Mouse (Mus musculus) kidney, embryonic 15.5 days (tissue): ENCODE data around the gene Usp3. TPM values are rescaled to one million over a fixed set of nuclear protein-coding genes. Genes with fewer than 3 reads are reported as not detected.

ENCODE experiments used
- ATAC-seq: fragments of 200-750 bp; cut with Nextera tagmentation; replicated peaks from 2 replicates; pipeline ENCODE4 v1.8.0; 2017; ENCODE audit warnings: moderate TSS enrichment; ENCODE audit not compliant: low FRiP score
- H3K27ac ChIP-seq: fragments of 300-500 bp; sonication (generic); 2 replicates; pipeline ENCODE4 v1.5.1; 2015; ENCODE audit warnings: mild to moderate bottlenecking, inconsistent platforms
- H3K27me3 ChIP-seq: fragments of 300-500 bp; sonication (generic); 2 replicates; pipeline ENCODE4 v1.6.1; 2015; ENCODE audit warnings: inconsistent platforms
- H3K36me3 ChIP-seq: fragments of 300-500 bp; sonication (generic); 2 replicates; pipeline ENCODE4 v1.6.1; 2015; ENCODE audit warnings: inconsistent platforms
- H3K4me1 ChIP-seq: fragments of 300-500 bp; sonication (generic); 2 replicates; pipeline ENCODE4 v1.6.1; 2015; ENCODE audit warnings: inconsistent platforms
- H3K4me2 ChIP-seq: fragments of 300-500 bp; sonication (generic); 2 replicates; pipeline ENCODE4 v1.6.1; 2015; ENCODE audit warnings: moderate library complexity, mild to moderate bottlenecking, inconsistent platforms
- H3K4me3 ChIP-seq: fragments of 300-500 bp; sonication (generic); replicated peaks from 2 replicates; pipeline ENCODE4 v1.5.1; 2015; ENCODE audit warnings: mild to moderate bottlenecking, inconsistent platforms
- H3K9ac ChIP-seq: fragments of 300-500 bp; sonication (generic); 2 replicates; pipeline ENCODE4 v1.6.1; 2015; ENCODE audit warnings: mild to moderate bottlenecking, inconsistent platforms
- H3K9me3 ChIP-seq: fragments of 300-500 bp; sonication (generic); replicated peaks from 2 replicates; pipeline ENCODE4 v1.6.1; 2016; ENCODE audit warnings: inconsistent platforms
- WGBS: fragments of 180-500 bp; shearing (Covaris S2); methylation state at CpG from one replicate; pipeline ENCODE4 v1.1.7; 2015; ENCODE audit warnings: mixed read lengths; 5-methylcytosine and 5-hydroxymethylcytosine counted together
- polyA plus RNA-seq: library from polyadenylated mRNA; unstranded; fragments of >200 nt; fragmentation: Nextera tagmentation; extraction: Ambion mirVana; gene quantifications from 2 replicates; pipeline ENCODE4 v1.2.1, GENCODE M21; 2015

Gene Usp3
- polyA plus RNA-seq, 1 experiment from 2014 or later = 68.0 TPM

GRCm38 (mm10) chr9:66616858-66617257, 23.9 kb upstream of the Usp3 start:
- WGBS = 56% methylated on average over 4 of the region's 4 CpGs
- H3K4me1 ChIP-seq = peaks cover 24% of the 10 kb centered on the region

GRCm38 (mm10) chr9:66615141-66615540, 22.2 kb upstream of the Usp3 start:
- no peaks in the 10 kb centered on the region for H3K9me3 ChIP-seq
- no peaks in the 10 kb centered on the region for H3K36me3 ChIP-seq
- peaks cover 14% of the 10 kb centered on the region for H3K4me1 ChIP-seq
- H3K9ac ChIP-seq = no peak overlapping the region
- 0 out of 2 replicates have a peak overlapping the region, but pooled peaks have one; percentile 29 for H3K27ac ChIP-seq
- WGBS = 55% methylated on average over 9 of the region's 9 CpGs
- no peak overlapping the region for H3K4me3 ChIP-seq
- no peak overlapping the region for H3K4me2 ChIP-seq
- ATAC-seq = no peak
- no peaks in the 10 kb centered on the region for H3K27me3 ChIP-seq

More at GRCm38 (mm10) chr9:66616858-66617257, 23.9 kb upstream of the Usp3 start:
- no peaks in the 10 kb centered on the region for H3K9me3 ChIP-seq
- H3K4me2 ChIP-seq = no peak overlapping the region
- ATAC-seq = no peak
- H3K4me3 ChIP-seq = no peak overlapping the region
- no peaks in the 10 kb centered on the region for H3K36me3 ChIP-seq
- no peak overlapping the region for H3K27ac ChIP-seq
- H3K9ac ChIP-seq = no peak overlapping the region
- no peaks in the 10 kb centered on the region for H3K27me3 ChIP-seq

- Histone ChIP-seq H3K27me3 (no peaks in the 10 kb centered on the region), H3K9ac (no peak overlapping the region), H3K4me2 (no peak overlapping the region), H3K9me3 (no peaks in the 10 kb centered on the region), H3K36me3 (no peaks in the 10 kb centered on the region), H3K27ac (no peak overlapping the region), H3K4me1 (peaks cover 8% of the 10 kb centered on the region), H3K4me3 (no peak overlapping the region)
- WGBS = 85% methylated on average over 7 of the region's 7 CpGs
- ATAC-seq = no peak
These were observed 21.6 kb upstream of the Usp3 start for GRCm38 (mm10) chr9:66614547-66614946.

- Histone ChIP-seq H3K4me2 (no peak overlapping the region), H3K4me3 (no peak overlapping the region), H3K9me3 (no peaks in the 10 kb centered on the region), H3K4me1 (peaks cover 7% of the 10 kb centered on the region), H3K27ac (no peak overlapping the region), H3K27me3 (no peaks in the 10 kb centered on the region), H3K36me3 (no peaks in the 10 kb centered on the region), H3K9ac (no peak overlapping the region)
- 85% methylated on average over 7 of the region's 7 CpGs for WGBS
- ATAC-seq = no peak
These were observed 20.7 kb upstream of the Usp3 start for GRCm38 (mm10) chr9:66613667-66614066.

GRCm38 (mm10) chr9:66611478-66612093, 18.6 kb upstream of the Usp3 start:
- no peaks in the 10 kb centered on the region for H3K36me3 ChIP-seq
- H3K4me2 ChIP-seq = peak overlapping the region; percentile 47
- H3K9ac ChIP-seq = no peak overlapping the region
- no peak overlapping the region; the same call in 1 of the 2 replicates for H3K4me3 ChIP-seq
- WGBS = 16% methylated on average over 18 of the region's 18 CpGs
- ATAC-seq = peak; percentile 70; the same call in 1 of the 2 replicates
- H3K27me3 ChIP-seq = no peaks in the 10 kb centered on the region
- H3K4me1 ChIP-seq = peaks cover 11% of the 10 kb centered on the region
- no peaks in the 10 kb centered on the region for H3K9me3 ChIP-seq
- H3K27ac ChIP-seq = no peak overlapping the region

- ATAC-seq = no peak
- H3K36me3 ChIP-seq = no peaks in the 10 kb centered on the region
- H3K4me1 ChIP-seq = peaks cover 34% of the 10 kb centered on the region
- no peaks in the 10 kb centered on the region for H3K27me3 ChIP-seq
- 74% methylated on average over 5 of the region's 5 CpGs for WGBS
- H3K4me2 ChIP-seq = no peak overlapping the region
- H3K27ac ChIP-seq = no peak overlapping the region
- H3K4me3 ChIP-seq = no peak overlapping the region
- H3K9ac ChIP-seq = no peak overlapping the region
- H3K9me3 ChIP-seq = no peaks in the 10 kb centered on the region
These were observed 15.9 kb upstream of the Usp3 start for GRCm38 (mm10) chr9:66608817-66609345.

- Histone ChIP-seq H3K4me2 (peak overlapping the region; percentile 28; the same call in 1 of the 2 replicates), H3K27ac (no peak overlapping the region), H3K9ac (no peak overlapping the region), H3K9me3 (no peaks in the 10 kb centered on the region), H3K36me3 (no peaks in the 10 kb centered on the region), H3K4me1 (peaks cover 33% of the 10 kb centered on the region), H3K4me3 (no peak overlapping the region), H3K27me3 (no peaks in the 10 kb centered on the region)
- WGBS = 68% methylated on average over 12 of the region's 12 CpGs
- ATAC-seq = no peak
These were observed 13.9 kb upstream of the Usp3 start for GRCm38 (mm10) chr9:66606851-66607250.

- Histone ChIP-seq H3K4me3 (peak overlapping the region; percentile 12; the same call in 1 of the 2 replicates), H3K9me3 (no peaks in the 10 kb centered on the region), H3K36me3 (no peaks in the 10 kb centered on the region), H3K9ac (no peak overlapping the region), H3K27ac (no peak overlapping the region), H3K4me2 (peak overlapping the region; percentile 28; the same call in 1 of the 2 replicates), H3K4me1 (peaks cover 34% of the 10 kb centered on the region), H3K27me3 (no peaks in the 10 kb centered on the region)
- 53% methylated on average over 13 of the region's 13 CpGs for WGBS
- no peak for ATAC-seq
These were observed 13.2 kb upstream of the Usp3 start for GRCm38 (mm10) chr9:66605876-66606750.

- no peak for ATAC-seq
- 81% methylated on average over 8 of the region's 8 CpGs for WGBS
- no peak overlapping the region for H3K27ac ChIP-seq
- no peak overlapping the region for H3K4me3 ChIP-seq
- peaks cover 40% of the 10 kb centered on the region for H3K4me1 ChIP-seq
- H3K9ac ChIP-seq = no peak overlapping the region
- no peaks in the 10 kb centered on the region for H3K27me3 ChIP-seq
- H3K36me3 ChIP-seq = no peaks in the 10 kb centered on the region
- H3K4me2 ChIP-seq = no peak overlapping the region
- no peaks in the 10 kb centered on the region for H3K9me3 ChIP-seq
These were observed 11.6 kb upstream of the Usp3 start for GRCm38 (mm10) chr9:66604349-66605206.

- H3K27me3 ChIP-seq = no peaks in the 10 kb centered on the region
- H3K36me3 ChIP-seq = no peaks in the 10 kb centered on the region
- no peaks in the 10 kb centered on the region for H3K9me3 ChIP-seq
- no peak overlapping the region for H3K27ac ChIP-seq
- no peak for ATAC-seq
- no peak overlapping the region for H3K9ac ChIP-seq
- H3K4me1 ChIP-seq = peaks cover 42% of the 10 kb centered on the region
- H3K4me3 ChIP-seq = no peak overlapping the region
- WGBS = 94% methylated on average over 1 of the region's 1 CpGs
- no peak overlapping the region for H3K4me2 ChIP-seq
These were observed 11.0 kb upstream of the Usp3 start for GRCm38 (mm10) chr9:66603907-66604306.

GRCm38 (mm10) chr9:66601006-66601405, 8.1 kb upstream of the Usp3 start:
- Histone ChIP-seq H3K4me1 (peaks cover 47% of the 10 kb centered on the region), H3K27me3 (no peaks in the 10 kb centered on the region), H3K9ac (no peak overlapping the region), H3K4me2 (no peak overlapping the region), H3K36me3 (no peaks in the 10 kb centered on the region), H3K9me3 (no peaks in the 10 kb centered on the region), H3K4me3 (no peak overlapping the region), H3K27ac (peak overlapping the region; percentile 24; the same call in 1 of the 2 replicates)
- 64% methylated on average over 2 of the region's 2 CpGs for WGBS
- ATAC-seq = no peak
